Mouse (Mus musculus) lung, embryonic 16.5 days (tissue): ENCODE measurements at regions not wholly inside any gene's neighbourhood (a gene's known extent, or its start where the extent isn't known, plus 50 kb on each side); places are given as distances from the start of the nearest gene placed in this dataset.

Experiments
- ATAC-seq: fragments of 200-750 bp; cut with Nextera tagmentation; 2 replicates; pipeline ENCODE4 v1.8.0; 2017; ENCODE audit warnings: low read depth, mild to moderate bottlenecking, moderate library complexity
- H3K27ac ChIP-seq: fragments of 300-500 bp; sonication (generic); 2 replicates; pipeline ENCODE4 v1.5.1; 2014; ENCODE audit warnings: mild to moderate bottlenecking, control low read depth, low read length
- H3K27me3 ChIP-seq: fragments of 300-500 bp; sonication (generic); 2 replicates; pipeline ENCODE4 v1.6.1; 2014; ENCODE audit warnings: low read depth, low read length, mixed read lengths; ENCODE audit not compliant: control insufficient read depth, insufficient read depth
- H3K36me3 ChIP-seq: fragments of 300-500 bp; sonication (generic); 2 replicates; pipeline ENCODE4 v1.6.1; 2014; ENCODE audit warnings: low read length; ENCODE audit not compliant: control insufficient read depth, insufficient read depth
- H3K4me1 ChIP-seq: fragments of 300-500 bp; sonication (generic); replicated peaks from 2 replicates; pipeline ENCODE4 v1.6.1; 2014; ENCODE audit warnings: low read length, mixed read lengths; ENCODE audit not compliant: control insufficient read depth, insufficient read depth
- H3K4me2 ChIP-seq: fragments of 300-500 bp; sonication (generic); 2 replicates; pipeline ENCODE4 v1.6.1; 2014; ENCODE audit warnings: low read depth, low read length, control low read depth
- H3K4me3 ChIP-seq: fragments of 300-500 bp; sonication (generic); 2 replicates; pipeline ENCODE4 v1.5.1; 2014; ENCODE audit warnings: mild to moderate bottlenecking, low read length, control low read depth
- H3K9ac ChIP-seq: fragments of 300-500 bp; sonication (generic); 2 replicates; pipeline ENCODE4 v1.6.1; 2014; ENCODE audit warnings: low read length, control low read depth
- H3K9me3 ChIP-seq: fragments of 300-500 bp; sonication (generic); 2 replicates; pipeline ENCODE4 v1.6.1; 2016; ENCODE audit warnings: low read length; ENCODE audit not compliant: control insufficient read depth
- WGBS: fragments of 180-500 bp; shearing (Covaris S2); extraction: QIAGEN DNeasy Blood & Tissue Kit; methylation state at CpG from one replicate; pipeline ENCODE4 v1.1.7; 2014; 5-methylcytosine and 5-hydroxymethylcytosine counted together

GRCm38 (mm10) chr7:74823286-74823685 lies 268.7 kb upstream of the Slco3a1 start:
- Histone ChIP-seq H3K9ac (no peak overlapping the region), H3K27me3 (no peaks in the 10 kb centered on the region), H3K4me2 (no peak overlapping the region), H3K36me3 (no peaks in the 10 kb centered on the region), H3K9me3 (no peaks in the 10 kb centered on the region), H3K4me3 (no peak overlapping the region), H3K4me1 (no peaks in the 10 kb centered on the region), H3K27ac (no peak overlapping the region)
- 28% methylated on average over 2 of the region's 2 CpGs for WGBS
- ATAC-seq: peak; percentile 49; the same call in 1 of the 2 replicates

- no peaks in the 10 kb centered on the region for H3K36me3 ChIP-seq
- H3K4me1 ChIP-seq: peaks cover 2% of the 10 kb centered on the region; the same call in 1 of the 2 replicates
- H3K27ac ChIP-seq: no peak overlapping the region
- H3K9me3 ChIP-seq: no peaks in the 10 kb centered on the region
- H3K27me3 ChIP-seq: no peaks in the 10 kb centered on the region
- WGBS: 27% methylated on average over 1 of the region's 1 CpGs
- H3K4me3 ChIP-seq: no peak overlapping the region
- H3K4me2 ChIP-seq: no peak overlapping the region
- no peak overlapping the region for H3K9ac ChIP-seq
- no peak for ATAC-seq
Observed at GRCm38 (mm10) chr7:74793241-74793640, 238.7 kb upstream of the Slco3a1 start.

- Histone ChIP-seq H3K4me2 (no peak overlapping the region), H3K36me3 (no peaks in the 10 kb centered on the region), H3K27ac (no peak overlapping the region), H3K4me1 (peaks cover 2% of the 10 kb centered on the region; the same call in 1 of the 2 replicates), H3K9me3 (no peaks in the 10 kb centered on the region), H3K27me3 (no peaks in the 10 kb centered on the region), H3K9ac (no peak overlapping the region), H3K4me3 (no peak overlapping the region)
- no peak for ATAC-seq
- WGBS: 71% methylated on average over 1 of the region's 1 CpGs
Observed at GRCm38 (mm10) chr7:74788696-74789095, 234.1 kb upstream of the Slco3a1 start.

- WGBS: 80% methylated on average over 9 of the region's 9 CpGs
Observed at GRCm38 (mm10) chr7:74771435-74772406, 217.1 kb upstream of the Slco3a1 start.

DNA sequence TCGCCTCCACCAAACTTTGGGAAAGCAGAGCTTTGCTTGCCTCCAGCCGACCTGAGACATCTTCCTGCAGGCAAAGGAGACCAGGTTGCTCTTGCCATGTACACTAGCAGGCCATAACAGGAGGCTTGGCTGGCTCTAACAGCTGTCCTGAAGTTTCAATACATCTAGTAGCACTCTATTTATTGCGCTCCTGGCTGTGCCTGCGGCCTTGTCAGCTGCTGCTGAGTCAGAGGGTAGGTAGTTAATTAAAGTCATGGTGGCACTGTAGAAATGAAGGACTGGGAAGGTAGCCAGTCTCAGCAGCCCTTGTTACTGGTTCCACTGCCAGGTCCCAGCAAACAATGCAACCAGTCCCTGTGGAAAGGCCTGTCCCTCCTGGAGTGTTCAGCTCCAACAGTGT lies 212.0 kb upstream of the Slco3a1 start:
- Histone ChIP-seq H3K9ac (no peak overlapping the region), H3K36me3 (no peaks in the 10 kb centered on the region), H3K9me3 (no peaks in the 10 kb centered on the region), H3K4me1 (no peaks in the 10 kb centered on the region), H3K27me3 (no peaks in the 10 kb centered on the region), H3K4me3 (no peak overlapping the region), H3K27ac (no peak overlapping the region), H3K4me2 (no peak overlapping the region)
- no peak for ATAC-seq
- WGBS: 73% methylated on average over 4 of the region's 4 CpGs

More at GRCm38 (mm10) chr7:74771435-74772406, 217.1 kb upstream of the Slco3a1 start:
- Histone ChIP-seq H3K27ac (no peak overlapping the region), H3K36me3 (no peaks in the 10 kb centered on the region), H3K4me2 (no peak overlapping the region), H3K9ac (no peak overlapping the region), H3K4me1 (no peaks in the 10 kb centered on the region), H3K9me3 (no peaks in the 10 kb centered on the region), H3K27me3 (no peaks in the 10 kb centered on the region), H3K4me3 (no peak overlapping the region)
- ATAC-seq: no peak

DNA sequence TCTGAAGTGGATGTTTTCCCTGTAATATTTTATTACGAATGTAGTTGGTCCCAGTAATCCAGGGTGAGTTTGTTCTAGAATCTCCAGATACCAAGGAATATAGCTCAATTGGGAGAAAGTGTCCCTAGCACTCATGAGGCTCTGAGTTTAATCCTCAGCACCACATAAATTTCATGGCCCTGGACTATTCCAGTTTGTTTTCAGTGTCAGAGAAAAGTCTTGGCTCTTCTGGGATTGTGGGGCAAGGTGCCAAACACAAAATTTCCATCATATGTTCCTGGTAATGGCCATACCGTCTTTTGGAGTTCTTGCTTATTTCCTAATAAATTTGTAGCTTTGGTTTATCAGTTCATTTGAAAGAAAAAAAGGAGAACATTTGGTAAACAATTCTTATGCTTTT lies 202.9 kb upstream of the Slco3a1 start:
- Histone ChIP-seq H3K4me2 (no peak overlapping the region), H3K27ac (no peak overlapping the region), H3K9me3 (no peaks in the 10 kb centered on the region), H3K27me3 (no peaks in the 10 kb centered on the region), H3K4me1 (no peaks in the 10 kb centered on the region), H3K9ac (no peak overlapping the region), H3K4me3 (no peak overlapping the region), H3K36me3 (no peaks in the 10 kb centered on the region)
- 61% methylated on average over 2 of the region's 2 CpGs for WGBS
- ATAC-seq: peak; percentile 75

DNA sequence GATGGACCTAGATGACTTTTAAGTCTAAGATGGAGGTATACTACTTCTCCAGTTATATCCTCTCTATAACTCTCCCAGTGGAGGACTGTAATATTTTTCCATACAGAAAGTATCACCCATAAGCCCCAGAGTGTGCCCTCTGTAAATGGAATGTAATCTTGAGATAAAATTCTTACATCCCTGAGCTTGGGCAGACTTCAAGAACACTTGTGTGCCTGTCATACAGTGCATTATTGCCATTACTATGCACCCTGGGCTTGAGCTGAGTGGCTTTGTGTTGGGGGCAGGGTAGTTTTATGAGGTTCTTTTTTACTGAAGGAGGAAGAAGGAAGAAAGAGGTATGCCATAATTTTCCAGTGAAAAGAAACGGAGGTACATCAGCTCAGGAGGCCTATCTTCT lies 193.1 kb upstream of the Slco3a1 start:
- WGBS: 48% methylated on average over 1 of the region's 1 CpGs
- Histone ChIP-seq H3K9me3 (no peaks in the 10 kb centered on the region), H3K4me2 (no peak overlapping the region), H3K36me3 (no peaks in the 10 kb centered on the region), H3K4me3 (no peak overlapping the region), H3K4me1 (no peaks in the 10 kb centered on the region), H3K9ac (no peak overlapping the region), H3K27ac (no peak overlapping the region), H3K27me3 (no peaks in the 10 kb centered on the region)
- ATAC-seq: peak; percentile 82

DNA sequence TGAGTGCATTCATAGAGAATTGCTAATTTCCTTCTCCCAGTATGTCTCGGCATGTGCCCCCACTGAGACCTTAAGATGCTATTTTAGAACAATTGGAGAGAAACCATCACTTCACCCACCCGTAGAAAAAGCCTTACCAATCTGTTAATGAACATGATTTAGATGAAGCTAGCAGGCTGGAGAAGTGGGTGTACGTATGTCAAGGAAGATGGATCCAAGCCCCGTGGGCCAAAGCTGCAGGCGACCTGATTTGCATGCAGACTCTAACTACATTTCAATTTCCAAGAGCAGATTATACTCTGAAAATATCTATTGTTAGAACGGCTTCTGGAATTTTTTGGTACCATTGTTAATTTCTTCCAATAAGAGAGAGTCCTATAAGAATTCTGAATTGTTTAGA lies 180.4 kb upstream of the Slco3a1 start:
- H3K4me1 ChIP-seq: no peaks in the 10 kb centered on the region
- H3K27ac ChIP-seq: no peak overlapping the region
- no peaks in the 10 kb centered on the region for H3K9me3 ChIP-seq
- H3K4me3 ChIP-seq: no peak overlapping the region
- H3K27me3 ChIP-seq: no peaks in the 10 kb centered on the region
- 80% methylated on average over 6 of the region's 6 CpGs for WGBS
- H3K36me3 ChIP-seq: no peaks in the 10 kb centered on the region
- no peak overlapping the region for H3K4me2 ChIP-seq
- ATAC-seq: no peak
- no peak overlapping the region for H3K9ac ChIP-seq

DNA sequence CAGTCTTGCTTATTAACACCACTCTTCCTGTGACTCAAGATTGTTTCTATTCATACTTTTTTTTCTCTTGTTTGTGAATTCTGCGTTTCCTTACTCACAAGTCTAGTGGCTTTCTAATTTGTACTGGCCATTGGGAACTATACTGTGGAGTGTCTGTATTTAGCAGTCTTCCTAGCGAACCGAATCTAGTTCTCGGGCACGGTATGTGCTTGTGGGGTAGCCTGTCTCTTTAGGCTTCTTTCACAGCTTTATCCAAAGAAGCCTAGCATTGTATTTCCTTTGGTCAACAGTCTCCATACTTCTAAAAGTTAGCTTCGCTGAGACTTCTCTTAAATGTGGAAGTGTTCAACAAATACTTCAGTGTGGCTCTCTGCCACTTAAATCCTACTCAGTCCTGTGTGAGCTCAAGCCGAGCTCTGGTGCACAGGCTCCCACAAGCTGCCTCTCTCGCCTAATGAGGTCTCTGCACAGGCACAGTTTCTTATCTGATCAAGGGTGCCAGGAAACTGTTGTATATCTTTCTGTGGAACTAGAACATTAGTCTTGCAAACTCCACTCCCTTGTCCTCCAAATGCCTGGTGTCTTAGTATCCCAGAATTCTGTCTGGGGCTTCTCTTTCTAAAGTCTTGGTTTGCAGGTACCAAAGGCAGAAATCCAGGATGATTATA lies 171.9 kb upstream of the Slco3a1 start:
- 27% methylated on average over 8 of the region's 8 CpGs for WGBS
- no peaks in the 10 kb centered on the region for H3K9me3 ChIP-seq
- H3K9ac ChIP-seq: no peak overlapping the region
- peak overlapping the region; percentile 36 for H3K4me2 ChIP-seq
- H3K4me1 ChIP-seq: peaks cover 7% of the 10 kb centered on the region
- H3K27ac ChIP-seq: peak overlapping the region; percentile 69
- no peaks in the 10 kb centered on the region for H3K27me3 ChIP-seq
- peak; percentile 98 for ATAC-seq
- peak overlapping the region; percentile 16; the same call in 1 of the 2 replicates for H3K4me3 ChIP-seq
- H3K36me3 ChIP-seq: no peaks in the 10 kb centered on the region
